Mouse (Mus musculus): Measurements from ENCODE around the gene Hist1h2bj.
"Not testable (repeated sequence)": the region's sequence is repeated elsewhere in the genome, so short reads cannot be mapped to it uniquely, and the experiment has no call there.

The Hist1h2bj gene

GRCm38 (mm10) chr13:22040464-22041141, 2.4 kb upstream of the Hist1h2bj start:
- no peak for DNase-seq

GRCm38 (mm10) chr13:22041142-22041536, 1.9 kb upstream of the Hist1h2bj start, which contains the start of gene Hist1h4i:
Gene Hist1h4i (minus strand): TSS chr13:22041362.
- peak; percentile 98 for DNase-seq

- DNase-seq, result peak in 1 of 2 experiments; percentile 30
Observed at GRCm38 (mm10) chr13:22041651-22042567, 1.1 kb upstream of the Hist1h2bj start.

- peak; percentile 24 to 31 for DNase-seq
Observed at GRCm38 (mm10) chr13:22043503-22044431, 753 bp downstream of the Hist1h2bj start.

- no peak for DNase-seq
Observed at GRCm38 (mm10) chr13:22044432-22045155, 1.6 kb downstream of the Hist1h2bj start.

- no peak for DNase-seq
Observed at GRCm38 (mm10) chr13:22045311-22045710, 2.3 kb downstream of the Hist1h2bj start.

- no peak for DNase-seq
Observed at GRCm38 (mm10) chr13:22049041-22049440, 6.0 kb downstream of the Hist1h2bj start.

- peak; percentile 57 to 60 for DNase-seq
Observed at GRCm38 (mm10) chr13:22049737-22050440, 6.9 kb downstream of the Hist1h2bj start.

- peak; percentile 95 to 96 for DNase-seq
Observed at GRCm38 (mm10) chr13:22050591-22051522, 7.8 kb downstream of the Hist1h2bj start.

- no peak for DNase-seq
Observed at GRCm38 (mm10) chr13:22051523-22051859, 8.5 kb downstream of the Hist1h2bj start.

GRCm38 (mm10) chr13:22053754-22054153, 10.7 kb downstream of the Hist1h2bj start:
- no peak for DNase-seq

- no peak for DNase-seq
Observed at GRCm38 (mm10) chr13:22061422-22061821, 18.4 kb downstream of the Hist1h2bj start.

GRCm38 (mm10) chr13:22063468-22063867, 20.5 kb downstream of the Hist1h2bj start:
- no peak for DNase-seq

- DNase-seq, result not testable (repeated sequence)
Observed at GRCm38 (mm10) chr13:22084140-22084539, 41.1 kb downstream of the Hist1h2bj start, which contains the start of gene Vmn1r188. Gene Vmn1r188 (plus strand): TSS chr13:22084440.

Measured in B cell, adult 2 months (primary cell).